Mouse (Mus musculus): Measurements from ENCODE around the gene Spata32.

- TF ChIP-seq EP300 (IDR thresholded peaks at IDR 0.05; ENCODE audit: low read depth) (no peak), CTCF (IDR thresholded peaks at IDR 0.05; ENCODE audit: low read depth) (no peak)
These were observed 277 bp upstream of the Spata32 start for GRCm38 (mm10) chr11:103218517-103218901.

Data from liver, postnatal 0 days (tissue).